Mouse (Mus musculus): ENCODE measurements around the gene Parn. TPM values are rescaled to one million over a fixed set of nuclear protein-coding genes. Genes with fewer than 3 reads are reported as not detected.

Gene Parn
- polyA plus RNA-seq, 1 experiment from 2014 or later, result 41.8 TPM

- Histone ChIP-seq H3K9me3 (no peaks in the 10 kb centered on the region), H3K4me3 (no peak overlapping the region), H3K4me1 (no peaks in the 10 kb centered on the region), H3K4me2 (no peak overlapping the region), H3K36me3 (peaks cover 12% of the 10 kb centered on the region), H3K27me3 (no peaks in the 10 kb centered on the region), H3K9ac (no peak overlapping the region), H3K27ac (no peak overlapping the region)
- no peak for ATAC-seq (ENCODE audit: insufficient number of reproducible peaks, insufficient read depth, low FRiP score, low TSS enrichment, low read depth)
- WGBS, result 89% methylated on average over 3 of the region's 3 CpGs
These were observed 87.2 kb downstream of the Parn start for GRCm38 (mm10) chr16:13580784-13581183.

DNA sequence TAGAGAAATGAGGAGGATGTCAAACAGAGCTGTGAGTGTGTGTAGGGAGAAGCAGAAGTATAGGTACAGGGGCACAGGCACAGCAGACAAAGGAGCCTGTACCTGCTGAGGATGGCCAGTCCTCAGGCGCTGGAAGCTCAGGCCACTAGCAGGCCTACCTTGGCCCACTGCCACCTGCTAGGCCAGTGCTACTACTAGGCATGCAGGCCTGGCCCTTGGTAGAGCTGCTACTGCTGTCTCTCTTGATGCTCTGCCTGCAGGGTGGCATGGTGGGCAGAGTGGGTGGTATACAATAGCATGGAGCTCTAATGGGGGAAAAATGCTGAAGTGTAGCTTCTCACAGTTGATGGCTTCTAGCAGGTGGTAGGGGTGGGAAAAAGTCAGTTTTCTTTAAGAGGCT is 88.0 kb downstream of the Parn start:
- H3K9me3 ChIP-seq, result no peaks in the 10 kb centered on the region
- ATAC-seq (ENCODE audit: insufficient number of reproducible peaks, insufficient read depth, low FRiP score, low TSS enrichment, low read depth), result no peak
- H3K27ac ChIP-seq, result no peak overlapping the region
- H3K36me3 ChIP-seq, result peaks cover 8% of the 10 kb centered on the region
- no peak overlapping the region for H3K4me3 ChIP-seq
- H3K27me3 ChIP-seq, result no peaks in the 10 kb centered on the region
- H3K9ac ChIP-seq, result no peak overlapping the region
- no peaks in the 10 kb centered on the region for H3K4me1 ChIP-seq
- 95% methylated on average over 1 of the region's 1 CpGs for WGBS
- H3K4me2 ChIP-seq, result no peak overlapping the region

- WGBS, result 80% methylated on average over 4 of the region's 4 CpGs
- H3K9me3 ChIP-seq, result no peaks in the 10 kb centered on the region
- H3K9ac ChIP-seq, result no peak overlapping the region
- ATAC-seq (ENCODE audit: insufficient number of reproducible peaks, insufficient read depth, low FRiP score, low TSS enrichment, low read depth), result no peak
- H3K27me3 ChIP-seq, result no peaks in the 10 kb centered on the region
- no peak overlapping the region for H3K4me3 ChIP-seq
- H3K36me3 ChIP-seq, result no peaks in the 10 kb centered on the region
- no peaks in the 10 kb centered on the region for H3K4me1 ChIP-seq
- H3K27ac ChIP-seq, result no peak overlapping the region
- no peak overlapping the region for H3K4me2 ChIP-seq
These were observed 92.7 kb downstream of the Parn start for GRCm38 (mm10) chr16:13575306-13575705.

- no peaks in the 10 kb centered on the region for H3K27me3 ChIP-seq
- H3K9me3 ChIP-seq, result no peaks in the 10 kb centered on the region
- 92% methylated on average over 2 of the region's 2 CpGs for WGBS
- H3K36me3 ChIP-seq, result peaks cover 3% of the 10 kb centered on the region; the same call in 1 of the 2 replicates
- H3K4me3 ChIP-seq, result no peak overlapping the region
- H3K9ac ChIP-seq, result no peak overlapping the region
- no peaks in the 10 kb centered on the region for H3K4me1 ChIP-seq
- no peak for ATAC-seq (ENCODE audit: insufficient number of reproducible peaks, insufficient read depth, low FRiP score, low TSS enrichment, low read depth)
- H3K27ac ChIP-seq, result no peak overlapping the region
- no peak overlapping the region for H3K4me2 ChIP-seq
These were observed 99.7 kb downstream of the Parn start for GRCm38 (mm10) chr16:13568280-13568679.

GRCm38 (mm10) chr16:13567614-13568013 is 100.4 kb downstream of the Parn start:
- H3K27ac ChIP-seq, result no peak overlapping the region
- no peaks in the 10 kb centered on the region for H3K9me3 ChIP-seq
- no peak overlapping the region for H3K9ac ChIP-seq
- 85% methylated on average over 1 of the region's 1 CpGs for WGBS
- no peak overlapping the region for H3K4me3 ChIP-seq
- no peaks in the 10 kb centered on the region for H3K27me3 ChIP-seq
- H3K4me2 ChIP-seq, result no peak overlapping the region
- no peaks in the 10 kb centered on the region for H3K4me1 ChIP-seq
- peaks cover 3% of the 10 kb centered on the region; the same call in 1 of the 2 replicates for H3K36me3 ChIP-seq
- ATAC-seq (ENCODE audit: insufficient number of reproducible peaks, insufficient read depth, low FRiP score, low TSS enrichment, low read depth), result no peak

- WGBS, result 79% methylated on average over 6 of the region's 6 CpGs
- Histone ChIP-seq H3K27me3 (no peaks in the 10 kb centered on the region), H3K27ac (no peak overlapping the region), H3K4me3 (no peak overlapping the region), H3K4me1 (no peaks in the 10 kb centered on the region), H3K9me3 (no peaks in the 10 kb centered on the region), H3K4me2 (no peak overlapping the region), H3K36me3 (peaks cover 3% of the 10 kb centered on the region; the same call in 1 of the 2 replicates), H3K9ac (no peak overlapping the region)
- ATAC-seq (ENCODE audit: insufficient number of reproducible peaks, insufficient read depth, low FRiP score, low TSS enrichment, low read depth), result no peak
These were observed 101.6 kb downstream of the Parn start for GRCm38 (mm10) chr16:13566351-13566750.

- no peak overlapping the region for H3K27ac ChIP-seq
- H3K36me3 ChIP-seq, result peaks cover 8% of the 10 kb centered on the region; the same call in 1 of the 2 replicates
- no peak overlapping the region for H3K4me2 ChIP-seq
- H3K4me1 ChIP-seq, result no peaks in the 10 kb centered on the region
- H3K27me3 ChIP-seq, result no peaks in the 10 kb centered on the region
- ATAC-seq (ENCODE audit: insufficient number of reproducible peaks, insufficient read depth, low FRiP score, low TSS enrichment, low read depth), result no peak
- H3K9ac ChIP-seq, result no peak overlapping the region
- no peaks in the 10 kb centered on the region for H3K9me3 ChIP-seq
- no peak overlapping the region for H3K4me3 ChIP-seq
- 92% methylated on average over 5 of the region's 5 CpGs for WGBS
These were observed 102.7 kb downstream of the Parn start for GRCm38 (mm10) chr16:13565291-13565690.

DNA sequence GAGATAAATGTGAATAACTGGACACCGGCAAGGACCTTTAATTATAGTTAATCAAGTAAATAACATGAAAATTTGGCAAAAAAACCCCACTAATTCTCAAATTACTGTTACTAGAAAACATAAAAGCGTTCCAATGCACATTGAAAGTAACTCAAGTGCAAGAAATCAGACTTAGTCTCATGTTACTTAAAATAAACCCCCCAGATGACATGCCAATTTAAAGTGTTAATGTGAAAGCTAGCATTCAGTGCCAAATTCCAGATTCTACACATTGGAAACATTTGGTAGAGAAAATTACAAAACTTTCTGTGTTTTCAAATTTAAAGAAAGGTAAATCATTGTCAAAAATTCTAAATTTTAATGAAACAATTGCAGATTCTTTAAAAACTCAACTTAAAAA is 110.2 kb downstream of the Parn start:
- ATAC-seq (ENCODE audit: insufficient number of reproducible peaks, insufficient read depth, low FRiP score, low TSS enrichment, low read depth), result no peak
- WGBS, result 30% methylated on average over 2 of the region's 2 CpGs

GRCm38 (mm10) chr16:13556954-13557470 is 111.0 kb downstream of the Parn start:
- H3K9ac ChIP-seq, result no peak overlapping the region
- peaks cover 19% of the 10 kb centered on the region; the same call in 1 of the 2 replicates for H3K36me3 ChIP-seq
- H3K27ac ChIP-seq, result no peak overlapping the region
- peaks cover 13% of the 10 kb centered on the region; the same call in 1 of the 2 replicates for H3K4me1 ChIP-seq
- no peak for ATAC-seq (ENCODE audit: insufficient number of reproducible peaks, insufficient read depth, low FRiP score, low TSS enrichment, low read depth)
- 66% methylated on average over 9 of the region's 9 CpGs for WGBS
- H3K4me2 ChIP-seq, result no peak overlapping the region
- H3K9me3 ChIP-seq, result no peaks in the 10 kb centered on the region
- no peak overlapping the region for H3K4me3 ChIP-seq
- H3K27me3 ChIP-seq, result no peaks in the 10 kb centered on the region

More for the DNA sequence above, 110.2 kb downstream of the Parn start:
- no peak overlapping the region for H3K27ac ChIP-seq
- H3K36me3 ChIP-seq, result peaks cover 19% of the 10 kb centered on the region; the same call in 1 of the 2 replicates
- no peaks in the 10 kb centered on the region for H3K27me3 ChIP-seq
- H3K4me1 ChIP-seq, result peaks cover 13% of the 10 kb centered on the region; the same call in 1 of the 2 replicates
- no peak overlapping the region for H3K4me2 ChIP-seq
- H3K4me3 ChIP-seq, result no peak overlapping the region
- H3K9me3 ChIP-seq, result no peaks in the 10 kb centered on the region
- no peak overlapping the region for H3K9ac ChIP-seq

DNA sequence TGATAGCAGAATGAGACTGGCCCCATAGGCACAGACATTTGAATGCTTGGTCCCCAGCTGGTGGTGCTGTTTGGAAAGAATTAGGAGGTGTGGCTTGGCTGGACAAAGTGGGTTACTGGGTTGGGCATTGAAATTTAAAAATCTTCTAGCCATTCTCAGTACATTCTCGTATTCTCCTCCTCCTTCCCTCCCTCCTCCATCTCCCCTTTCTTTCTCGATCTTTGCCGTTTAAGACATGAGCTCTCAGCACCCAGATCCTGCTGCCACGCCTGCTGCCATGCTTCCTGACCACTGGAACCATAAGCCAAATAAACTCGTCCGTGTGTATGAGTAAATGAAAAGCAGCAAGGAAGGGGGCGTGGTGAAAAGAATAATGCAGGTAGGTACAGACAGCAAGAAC is 111.5 kb downstream of the Parn start:
- WGBS, result 88% methylated on average over 7 of the region's 7 CpGs
- H3K4me1 ChIP-seq, result peaks cover 13% of the 10 kb centered on the region; the same call in 1 of the 2 replicates
- no peak for ATAC-seq (ENCODE audit: insufficient number of reproducible peaks, insufficient read depth, low FRiP score, low TSS enrichment, low read depth)
- no peak overlapping the region for H3K4me2 ChIP-seq
- peaks cover 19% of the 10 kb centered on the region; the same call in 1 of the 2 replicates for H3K36me3 ChIP-seq
- H3K9ac ChIP-seq, result no peak overlapping the region
- H3K4me3 ChIP-seq, result no peak overlapping the region
- no peaks in the 10 kb centered on the region for H3K27me3 ChIP-seq
- H3K9me3 ChIP-seq, result no peaks in the 10 kb centered on the region
- H3K27ac ChIP-seq, result no peak overlapping the region

DNA sequence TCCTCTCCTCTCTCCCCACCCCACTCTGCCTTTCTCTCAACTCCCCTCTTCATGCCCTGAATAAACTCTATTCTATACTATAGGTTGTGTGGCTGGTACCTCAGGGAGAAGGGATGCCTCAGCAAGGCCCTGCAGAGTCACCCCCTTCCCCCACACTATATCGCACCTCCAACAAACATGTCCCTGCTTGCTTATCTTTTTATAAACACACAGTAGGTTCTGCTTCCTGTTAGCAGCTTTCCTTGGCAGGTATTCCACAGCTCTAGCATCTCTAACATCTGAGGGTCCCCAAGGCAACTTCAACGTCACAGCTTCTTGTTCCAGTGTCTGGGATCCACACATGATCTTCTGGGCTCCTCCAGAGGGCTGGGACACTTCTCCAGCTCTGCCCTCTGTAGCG is 117.3 kb downstream of the Parn start:
- peaks cover 14% of the 10 kb centered on the region for H3K9me3 ChIP-seq
- WGBS, result 90% methylated on average over 3 of the region's 3 CpGs
- no peak for ATAC-seq (ENCODE audit: insufficient number of reproducible peaks, insufficient read depth, low FRiP score, low TSS enrichment, low read depth)
- H3K4me1 ChIP-seq, result no peaks in the 10 kb centered on the region
- H3K9ac ChIP-seq, result no peak overlapping the region
- no peak overlapping the region for H3K4me3 ChIP-seq
- no peak overlapping the region for H3K27ac ChIP-seq
- no peak overlapping the region for H3K4me2 ChIP-seq
- no peaks in the 10 kb centered on the region for H3K27me3 ChIP-seq
- H3K36me3 ChIP-seq, result peaks cover 26% of the 10 kb centered on the region

DNA sequence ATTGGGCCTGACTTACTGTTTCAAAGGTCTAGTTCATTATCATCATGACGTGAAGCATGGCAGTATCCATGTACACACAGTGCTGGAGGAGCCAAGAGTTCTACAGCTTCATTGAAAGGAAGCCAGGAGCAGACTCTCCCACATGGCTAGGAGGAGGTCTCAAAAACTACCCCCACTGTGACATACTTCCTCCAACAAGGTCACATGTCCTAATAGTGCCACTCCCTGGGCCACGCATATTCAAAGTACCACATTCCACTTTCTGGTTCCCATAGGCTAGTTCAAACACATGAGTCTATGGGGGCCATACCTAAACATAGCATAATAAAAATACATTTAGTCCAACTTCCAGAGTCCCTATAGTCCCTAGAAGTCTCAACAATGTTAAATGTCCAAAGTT is 118.0 kb downstream of the Parn start:
- no peak overlapping the region for H3K4me2 ChIP-seq
- peaks cover 28% of the 10 kb centered on the region for H3K36me3 ChIP-seq
- WGBS, result 89% methylated on average over 2 of the region's 2 CpGs
- H3K4me3 ChIP-seq, result no peak overlapping the region
- peaks cover 19% of the 10 kb centered on the region for H3K9me3 ChIP-seq
- no peak overlapping the region for H3K9ac ChIP-seq
- no peak for ATAC-seq (ENCODE audit: insufficient number of reproducible peaks, insufficient read depth, low FRiP score, low TSS enrichment, low read depth)
- no peaks in the 10 kb centered on the region for H3K27me3 ChIP-seq
- no peaks in the 10 kb centered on the region for H3K4me1 ChIP-seq
- no peak overlapping the region for H3K27ac ChIP-seq
